10 mouse cellular contexts compared by ENCODE assay signal in the genomic region with DNA sequence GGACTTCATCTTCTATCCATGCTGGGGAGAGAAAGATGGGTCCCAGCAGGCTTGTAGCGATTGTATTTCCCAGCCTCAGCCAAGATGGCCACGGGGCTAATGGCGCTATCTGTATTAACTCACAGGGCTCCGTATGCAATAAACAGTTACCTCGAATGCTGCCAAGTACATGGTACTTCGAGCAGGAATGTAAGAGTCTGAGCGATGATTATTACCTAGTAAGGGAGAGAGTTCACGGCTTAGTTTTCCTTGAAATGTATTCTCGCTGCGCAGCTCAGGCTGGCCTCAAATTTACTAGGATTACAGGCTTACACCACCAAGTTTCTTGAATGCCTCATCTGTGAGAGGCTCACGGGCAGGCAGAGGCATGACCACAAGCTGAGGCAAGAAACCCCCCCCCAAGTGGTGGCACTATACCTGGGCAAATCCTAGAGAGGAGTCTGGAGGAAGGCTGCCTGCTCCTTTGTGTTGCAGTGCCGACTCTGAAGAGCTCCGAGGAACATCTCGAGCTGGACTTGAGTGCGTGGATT.
A peak's percentile ranks its signal among the peaks of the same experiment; 100 is the strongest.
DNase-seq lines count a peak whose midpoint lies in the region; ATAC-seq and TF ChIP-seq lines count a peak whose summit lies in the region.
"Had no signal": no experiment of that assay in that cellular context is flagged by ENCODE, and none has a peak within 500 bp of the region (broad histone marks: within the 10 kb centered on the region; RNA-seq: fewer than 3 reads in every experiment).

No protein-coding gene starts in this region.

- H3K9ac ChIP-seq in forebrain, embryonic 13.5 days, result 0 out of 2 replicates have a peak overlapping the region, but pooled peaks have one; percentile 53
- H3K9ac ChIP-seq in forebrain, embryonic 11.5 days (ENCODE audit: low read length), result no peak overlapping the region
- H3K9ac ChIP-seq in forebrain, postnatal 0 days, result no peak overlapping the region
- H3K9ac ChIP-seq in limb, embryonic 15.5 days, result no peak overlapping the region
- H3K9ac ChIP-seq in stomach, embryonic 15.5 days, result no peak overlapping the region
- H3K9ac ChIP-seq: lung, embryonic 15.5 days had no signal

- no peaks in the 10 kb centered on the region for H3K9me3 ChIP-seq in forebrain, embryonic 13.5 days (replicated peaks)
- no peaks in the 10 kb centered on the region for H3K9me3 ChIP-seq in forebrain, embryonic 11.5 days (ENCODE audit: control insufficient read depth, low read length)
- H3K9me3 ChIP-seq in forebrain, postnatal 0 days (ENCODE audit: low read length), result no peaks in the 10 kb centered on the region
- no peaks in the 10 kb centered on the region for H3K9me3 ChIP-seq in limb, embryonic 15.5 days
- H3K9me3 ChIP-seq in stomach, embryonic 15.5 days, result no peaks in the 10 kb centered on the region
- H3K9me3 ChIP-seq: lung, embryonic 15.5 days had no signal

- peaks cover 9% of the 10 kb centered on the region; the same call in 1 of the 2 replicates for H3K4me1 ChIP-seq in forebrain, embryonic 13.5 days
- H3K4me1 ChIP-seq in forebrain, embryonic 11.5 days (replicated peaks; ENCODE audit: control insufficient read depth, insufficient read depth, low read length), result no peaks in the 10 kb centered on the region
- H3K4me1 ChIP-seq in forebrain, postnatal 0 days (ENCODE audit: insufficient read depth), result no peaks in the 10 kb centered on the region
- peaks cover 19% of the 10 kb centered on the region for H3K4me1 ChIP-seq in limb, embryonic 15.5 days
- H3K4me1 ChIP-seq in stomach, embryonic 15.5 days, result no peaks in the 10 kb centered on the region

- no peaks in the 10 kb centered on the region for H3K36me3 ChIP-seq in forebrain, embryonic 13.5 days (ENCODE audit: poor library complexity, severe bottlenecking)
- H3K36me3 ChIP-seq in forebrain, embryonic 11.5 days (ENCODE audit: control insufficient read depth, insufficient read depth, low read length), result no peaks in the 10 kb centered on the region
- H3K36me3 ChIP-seq in forebrain, postnatal 0 days (ENCODE audit: insufficient read depth), result no peaks in the 10 kb centered on the region
- H3K36me3 ChIP-seq in limb, embryonic 15.5 days, result no peaks in the 10 kb centered on the region
- H3K36me3 ChIP-seq in stomach, embryonic 15.5 days, result no peaks in the 10 kb centered on the region
- H3K36me3 ChIP-seq: lung, embryonic 15.5 days had no signal

- peak overlapping the region; percentile 53; the same call in 1 of the 2 replicates for H3K4me2 ChIP-seq in forebrain, embryonic 13.5 days
- no peak overlapping the region for H3K4me2 ChIP-seq in forebrain, embryonic 11.5 days (ENCODE audit: low read depth, low read length, severe bottlenecking)
- peak overlapping the region; percentile 44; the same call in 1 of the 2 replicates for H3K4me2 ChIP-seq in forebrain, postnatal 0 days (ENCODE audit: low read depth)
- peak overlapping the region; percentile 33; the same call in 1 of the 2 replicates for H3K4me2 ChIP-seq in limb, embryonic 15.5 days
- H3K4me2 ChIP-seq in stomach, embryonic 15.5 days, result peak overlapping the region; percentile 38; the same call in 1 of the 2 replicates

- DNase-seq in forebrain, embryonic 11.5 days (ENCODE audit: low spot score), result no peak
- DNase-seq in forebrain, postnatal 0 days, result peak; percentile 18
- DNase-seq in Muller cell, postnatal 12 days (ENCODE audit: inconsistent ontology term), result no peak
- DNase-seq in thymus, postnatal 14 days, result no peak
- no peak for DNase-seq in right cerebral cortex, postnatal 36 days (ENCODE audit: low spot score in 2 of 2)

- H3K27me3 ChIP-seq in forebrain, embryonic 13.5 days, result no peaks in the 10 kb centered on the region
- H3K27me3 ChIP-seq in forebrain, embryonic 11.5 days (ENCODE audit: control insufficient read depth, insufficient read depth, low read length), result no peaks in the 10 kb centered on the region
- no peaks in the 10 kb centered on the region for H3K27me3 ChIP-seq in forebrain, postnatal 0 days (ENCODE audit: insufficient read depth, low read length)
- peaks cover 6% of the 10 kb centered on the region; the same call in 1 of the 2 replicates for H3K27me3 ChIP-seq in limb, embryonic 15.5 days
- no peaks in the 10 kb centered on the region for H3K27me3 ChIP-seq in stomach, embryonic 15.5 days (replicated peaks)
- H3K27me3 ChIP-seq: lung, embryonic 15.5 days had no signal

- 85% methylated on average over 15 of the region's 15 CpGs for WGBS in forebrain, embryonic 13.5 days
- WGBS in forebrain, embryonic 11.5 days, result 88% methylated on average over 15 of the region's 15 CpGs
- WGBS in forebrain, postnatal 0 days, result 79% methylated on average over 15 of the region's 15 CpGs
- WGBS in limb, embryonic 15.5 days, result 53% methylated on average over 15 of the region's 15 CpGs
- WGBS in stomach, embryonic 15.5 days, result 80% methylated on average over 15 of the region's 15 CpGs

- no peak overlapping the region for H3K4me3 ChIP-seq in forebrain, embryonic 13.5 days
- no peak overlapping the region for H3K4me3 ChIP-seq in forebrain, embryonic 11.5 days (ENCODE audit: low read depth, low read length)
- H3K4me3 ChIP-seq in forebrain, postnatal 0 days (ENCODE audit: low read depth, low read length), result no peak overlapping the region
- no peak overlapping the region for H3K4me3 ChIP-seq in limb, embryonic 15.5 days
- H3K4me3 ChIP-seq in stomach, embryonic 15.5 days (replicated peaks), result no peak overlapping the region
- H3K4me3 ChIP-seq: erythroblast, embryonic 14.5 days; lung, embryonic 15.5 days had no signal

- TF ChIP-seq CTCF in forebrain, postnatal 0 days (IDR thresholded peaks at IDR 0.05; ENCODE audit: low read depth), result no peak

- H3K27ac ChIP-seq in forebrain, embryonic 13.5 days, result no peak overlapping the region
- H3K27ac ChIP-seq in forebrain, embryonic 11.5 days (ENCODE audit: low read depth, low read length), result no peak overlapping the region
- no peak overlapping the region for H3K27ac ChIP-seq in forebrain, postnatal 0 days (ENCODE audit: low read depth, low read length)
- no peak overlapping the region for H3K27ac ChIP-seq in limb, embryonic 15.5 days
- H3K27ac ChIP-seq in stomach, embryonic 15.5 days, result no peak overlapping the region
- H3K27ac ChIP-seq: lung, embryonic 15.5 days had no signal

- peak; percentile 11; the same call in 1 of the 2 replicates for ATAC-seq in forebrain, embryonic 13.5 days
- no peak for ATAC-seq in forebrain, embryonic 11.5 days (replicated peaks; ENCODE audit: low FRiP score)
- no peak for ATAC-seq in forebrain, postnatal 0 days
- 0 out of 2 replicates have a peak, but pooled peaks have one; percentile 15 for ATAC-seq in limb, embryonic 15.5 days (ENCODE audit: insufficient number of reproducible peaks, low FRiP score, low TSS enrichment, low read depth)
- ATAC-seq in stomach, embryonic 15.5 days (ENCODE audit: insufficient read depth, low FRiP score, low read depth), result no peak

Comparison
In these comparisons a context has a peak if more than half of its experiments do, and no peak if none do; other contexts are left out.
1. ATAC-seq: peak in forebrain, embryonic 13.5 days (single experiment) and limb, embryonic 15.5 days (single experiment); none in forebrain, embryonic 11.5 days (single experiment), forebrain, postnatal 0 days (single experiment) and stomach, embryonic 15.5 days (single experiment).